Mouse (Mus musculus) liver, postnatal 0 days (tissue): Measurements from ENCODE around the gene Armc8. TPM values are rescaled to one million over a fixed set of nuclear protein-coding genes. Genes with fewer than 3 reads are reported as not detected.

ENCODE experiments used
- ATAC-seq: fragments of 200-750 bp; cut with Nextera tagmentation; 2 replicates; pipeline ENCODE4 v1.8.0; 2017; ENCODE audit warnings: mild to moderate bottlenecking, moderate library complexity
- DNase-seq: peaks from one replicate; pipeline ENCODE4 v3.0.0-alpha.2; 2016
- H3K27ac ChIP-seq: fragments of 300-500 bp; sonication (generic); 2 replicates; pipeline ENCODE4 v1.5.1; 2014; ENCODE audit warnings: antibody characterized with exemption, moderate library complexity, mild to moderate bottlenecking, low read depth
- H3K27me3 ChIP-seq: fragments of 300-500 bp; sonication (generic); 2 replicates; pipeline ENCODE4 v1.6.1; 2014; ENCODE audit warnings: low read length, control low read depth, mixed read lengths; ENCODE audit not compliant: insufficient read depth
- H3K36me3 ChIP-seq: fragments of 300-500 bp; sonication (generic); replicated peaks from 2 replicates; pipeline ENCODE4 v1.6.1; 2014; ENCODE audit warnings: mild to moderate bottlenecking, control low read depth, low read length, moderate library complexity, mixed read lengths; ENCODE audit not compliant: insufficient read depth
- H3K4me1 ChIP-seq: fragments of 300-500 bp; sonication (generic); 2 replicates; pipeline ENCODE4 v1.6.1; 2014; ENCODE audit warnings: antibody characterized with exemption, mild to moderate bottlenecking, control low read depth; ENCODE audit not compliant: insufficient read depth
- H3K4me2 ChIP-seq: fragments of 300-500 bp; sonication (generic); 2 replicates; pipeline ENCODE4 v1.6.1; 2014; ENCODE audit warnings: low read depth, mild to moderate bottlenecking, low read length, moderate library complexity, mixed read lengths
- H3K4me3 ChIP-seq: fragments of 300-500 bp; sonication (generic); 2 replicates; pipeline ENCODE4 v1.5.1; 2014; ENCODE audit warnings: low read depth, low read length
- H3K9ac ChIP-seq: fragments of 300-500 bp; sonication (generic); replicated peaks from 2 replicates; pipeline ENCODE4 v1.6.1; 2014; ENCODE audit warnings: mild to moderate bottlenecking, moderate library complexity
- H3K9me3 ChIP-seq: fragments of 300-500 bp; sonication (generic); 2 replicates; pipeline ENCODE4 v1.6.1; 2016; ENCODE audit warnings: mild to moderate bottlenecking, control low read depth, low read length, mixed read lengths
- CTCF ChIP-seq: sonication (generic); IDR thresholded peaks from 2 replicates; pipeline ENCODE4 v1.5.1; 2016; ENCODE audit warnings: antibody characterized with exemption, low read depth
- EP300 ChIP-seq: IDR thresholded peaks from 2 replicates; pipeline ENCODE4 v1.6.1; 2016; ENCODE audit warnings: antibody characterized with exemption, low read depth, mild to moderate bottlenecking
- WGBS: fragments of 180-500 bp; shearing (Covaris S2); extraction: QIAGEN DNeasy Blood & Tissue Kit; methylation state at CpG from one replicate; pipeline ENCODE4 v1.1.7; 2014; ENCODE audit not compliant: insufficient replicate concordance; 5-methylcytosine and 5-hydroxymethylcytosine counted together
- polyA plus RNA-seq: library from polyadenylated mRNA; unstranded; fragments of >200 nt; fragmentation: Nextera tagmentation; extraction: Ambion mirVana; gene quantifications from 2 replicates; pipeline ENCODE4 v1.2.1, GENCODE M21; 2015

Armc8 gene
- polyA plus RNA-seq, 1 experiment from 2014 or later, result 7.9 TPM

- H3K9ac ChIP-seq, result no peak overlapping the region
- no peaks in the 10 kb centered on the region for H3K9me3 ChIP-seq
- ATAC-seq (no peak), DNase-seq (no peak)
- H3K4me1 ChIP-seq, result no peaks in the 10 kb centered on the region
- no peaks in the 10 kb centered on the region for H3K36me3 ChIP-seq
- no peak for TF ChIP-seq CTCF
- TF ChIP-seq EP300, result no peak
- H3K27ac ChIP-seq, result no peak overlapping the region
- no peak overlapping the region for H3K4me3 ChIP-seq
- 62% methylated on average over 6 of the region's 6 CpGs for WGBS
- peaks cover 8% of the 10 kb centered on the region for H3K27me3 ChIP-seq
- no peak overlapping the region for H3K4me2 ChIP-seq
These were observed 136.7 kb downstream of the Armc8 start for GRCm38 (mm10) chr9:99431963-99432362.

GRCm38 (mm10) chr9:99431346-99431745, 137.4 kb downstream of the Armc8 start:
- no peaks in the 10 kb centered on the region for H3K36me3 ChIP-seq
- H3K9ac ChIP-seq, result no peak overlapping the region
- H3K27ac ChIP-seq, result no peak overlapping the region
- H3K4me2 ChIP-seq, result no peak overlapping the region
- no peak overlapping the region for H3K4me3 ChIP-seq
- peaks cover 6% of the 10 kb centered on the region; the same call in 1 of the 2 replicates for H3K27me3 ChIP-seq
- TF ChIP-seq CTCF, result no peak
- 78% methylated on average over 8 of the region's 8 CpGs for WGBS
- DNase-seq, result no peak
- H3K9me3 ChIP-seq, result no peaks in the 10 kb centered on the region
- no peaks in the 10 kb centered on the region for H3K4me1 ChIP-seq
- ATAC-seq, result no peak

GRCm38 (mm10) chr9:99430806-99431205, 137.9 kb downstream of the Armc8 start:
- DNase-seq (no peak), ATAC-seq (no peak)
- no peaks in the 10 kb centered on the region for H3K9me3 ChIP-seq
- H3K9ac ChIP-seq, result no peak overlapping the region
- 64% methylated on average over 6 of the region's 6 CpGs for WGBS
- H3K36me3 ChIP-seq, result no peaks in the 10 kb centered on the region
- 0 out of 2 replicates have a peak, but pooled peaks cover 2% of the 10 kb centered on the region for H3K27me3 ChIP-seq
- H3K4me2 ChIP-seq, result no peak overlapping the region
- H3K27ac ChIP-seq, result no peak overlapping the region
- TF ChIP-seq CTCF, result no peak
- TF ChIP-seq EP300, result no peak
- H3K4me1 ChIP-seq, result no peaks in the 10 kb centered on the region
- no peak overlapping the region for H3K4me3 ChIP-seq

GRCm38 (mm10) chr9:99429845-99430244, 138.9 kb downstream of the Armc8 start:
- Histone ChIP-seq H3K4me3 (no peak overlapping the region), H3K27me3 (no peaks in the 10 kb centered on the region), H3K4me2 (no peak overlapping the region), H3K9ac (no peak overlapping the region), H3K9me3 (no peaks in the 10 kb centered on the region), H3K27ac (no peak overlapping the region), H3K4me1 (peaks cover 3% of the 10 kb centered on the region; the same call in 1 of the 2 replicates), H3K36me3 (no peaks in the 10 kb centered on the region)
- ATAC-seq (no peak), DNase-seq (no peak)
- no peak for TF ChIP-seq EP300
- TF ChIP-seq CTCF, result no peak
- WGBS, result 77% methylated on average over 3 of the region's 3 CpGs

- H3K4me1 ChIP-seq, result peaks cover 11% of the 10 kb centered on the region
- no peak overlapping the region for H3K4me3 ChIP-seq
- no peak for TF ChIP-seq EP300
- TF ChIP-seq CTCF, result no peak
- no peak for DNase-seq
- H3K9me3 ChIP-seq, result no peaks in the 10 kb centered on the region
- no peak for ATAC-seq
- H3K9ac ChIP-seq, result no peak overlapping the region
- 76% methylated on average over 11 of the region's 11 CpGs for WGBS
- no peaks in the 10 kb centered on the region for H3K27me3 ChIP-seq
- H3K4me2 ChIP-seq, result no peak overlapping the region
- H3K27ac ChIP-seq, result no peak overlapping the region
- no peaks in the 10 kb centered on the region for H3K36me3 ChIP-seq
These were observed 139.9 kb downstream of the Armc8 start for GRCm38 (mm10) chr9:99428601-99429331.

Other genes with a start within 250 kb of the Armc8 start
- gene Esyt3, start 210.3 kb downstream of the Armc8 start, polyA plus RNA-seq, result 0.06 and 0.13 TPM in 2 replicates
- 1.0 and 1.5 TPM in 2 replicates for gene Mras, start 131.5 kb downstream of the Armc8 start, polyA plus RNA-seq
- gene Nme9, start 117.4 kb downstream of the Armc8 start, polyA plus RNA-seq, result not detected in 2 replicates
- 9.3 and 9.6 TPM in 2 replicates for gene Dbr1, start 6.9 kb upstream of the Armc8 start, polyA plus RNA-seq
- gene A4gnt, start 43.6 kb upstream of the Armc8 start, polyA plus RNA-seq, result not detected in 2 replicates
- 0.50 and 0.73 TPM in 2 replicates for gene Dzip1l, start 60.6 kb upstream of the Armc8 start, polyA plus RNA-seq
- gene Cldn18, start 148.4 kb upstream of the Armc8 start, polyA plus RNA-seq, result 0.12 TPM in 1 of 2 replicates, not detected in the other